Mouse (Mus musculus): ENCODE data around the gene Pa2g4. TPM values are rescaled to one million over a fixed set of nuclear protein-coding genes. Genes with fewer than 3 reads are reported as not detected.
"Not testable (repeated sequence)": the region's sequence is repeated elsewhere in the genome, so short reads cannot be mapped to it uniquely, and the experiment has no call there.

Gene Pa2g4
- total RNA-seq (2022) = 10 to 100 TPM; 57.5 to 60.9 (median 59.4) TPM

GRCm38 (mm10) chr10:128565788-128566531 lies at the start of gene Pa2g4:
Pa2g4 (minus strand) TSS chr10:128565987.
- DNase-seq (ENCODE audit: low spot score in 2 of 2) = peak; percentile 95 to 98

DNA sequence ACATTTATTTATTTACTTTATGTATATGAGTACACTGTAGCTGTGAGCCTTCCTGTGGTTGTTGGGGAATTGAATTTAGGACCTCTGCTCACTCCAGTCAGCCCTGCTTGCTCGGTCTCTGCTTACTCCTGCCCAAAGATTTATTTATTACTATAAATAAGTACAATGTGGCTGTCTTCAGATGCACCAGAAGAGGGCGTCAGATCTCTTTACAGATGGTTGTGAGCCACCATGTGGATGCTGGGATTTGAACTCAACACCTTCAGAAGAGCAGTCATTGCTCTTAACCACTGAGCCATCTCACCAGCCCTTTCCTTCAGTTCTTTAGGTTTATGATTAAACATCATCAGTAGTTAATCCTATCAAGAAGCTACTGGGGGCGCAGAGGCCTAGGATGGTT lies 49.1 kb upstream of the Pa2g4 start:
- no peak for DNase-seq (ENCODE audit: low spot score in 2 of 2)

DNA sequence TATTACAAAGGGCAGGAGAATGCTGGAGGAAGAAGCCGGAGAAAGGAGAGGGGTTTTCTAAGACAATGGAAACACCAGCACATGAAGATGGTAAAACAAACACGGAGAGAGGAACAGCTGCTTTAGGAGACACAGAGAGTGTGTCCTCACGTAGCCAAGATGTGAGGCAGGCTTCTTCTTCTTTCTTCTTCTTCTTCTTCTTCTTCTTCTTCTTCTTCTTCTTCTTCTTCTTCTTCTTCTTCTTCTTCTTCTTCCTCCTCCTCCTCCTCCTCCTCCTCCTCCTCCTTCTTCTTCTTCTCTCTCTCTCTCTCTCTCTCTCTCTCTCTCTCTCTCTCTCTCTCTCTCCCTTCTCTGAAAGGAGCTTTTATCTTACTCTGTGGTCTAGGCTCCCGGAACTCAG lies 48.0 kb upstream of the Pa2g4 start:
- not testable (repeated sequence) for DNase-seq (ENCODE audit: low spot score in 2 of 2)

GRCm38 (mm10) chr10:128613154-128613440 lies 47.3 kb upstream of the Pa2g4 start:
- no peak for DNase-seq (ENCODE audit: low spot score in 2 of 2)

- peak in 1 of 2 experiments; percentile 45 for DNase-seq (ENCODE audit: low spot score in 2 of 2)
These were observed 46.8 kb upstream of the Pa2g4 start for GRCm38 (mm10) chr10:128612433-128613153.

DNA sequence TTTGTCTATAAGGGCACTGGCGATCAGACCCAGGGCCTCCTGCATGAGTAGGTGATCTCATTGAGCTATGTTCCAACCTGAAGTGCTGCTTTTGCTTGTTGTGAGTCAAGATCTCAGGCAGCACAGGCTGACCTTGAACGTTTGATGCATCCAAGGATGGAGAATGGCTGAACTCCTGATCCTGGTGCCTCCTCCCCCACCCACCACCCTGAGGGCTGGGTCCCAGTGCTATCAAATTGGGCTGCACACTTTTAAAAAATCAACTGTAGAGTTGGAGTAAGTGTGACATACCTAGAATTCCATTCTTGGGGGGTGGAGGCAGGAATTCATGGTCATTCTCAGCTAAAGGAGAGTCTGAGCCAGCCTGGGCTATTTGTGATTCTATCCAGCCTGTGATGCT lies 40.7 kb upstream of the Pa2g4 start:
- DNase-seq (ENCODE audit: low spot score in 2 of 2) = no peak

DNA sequence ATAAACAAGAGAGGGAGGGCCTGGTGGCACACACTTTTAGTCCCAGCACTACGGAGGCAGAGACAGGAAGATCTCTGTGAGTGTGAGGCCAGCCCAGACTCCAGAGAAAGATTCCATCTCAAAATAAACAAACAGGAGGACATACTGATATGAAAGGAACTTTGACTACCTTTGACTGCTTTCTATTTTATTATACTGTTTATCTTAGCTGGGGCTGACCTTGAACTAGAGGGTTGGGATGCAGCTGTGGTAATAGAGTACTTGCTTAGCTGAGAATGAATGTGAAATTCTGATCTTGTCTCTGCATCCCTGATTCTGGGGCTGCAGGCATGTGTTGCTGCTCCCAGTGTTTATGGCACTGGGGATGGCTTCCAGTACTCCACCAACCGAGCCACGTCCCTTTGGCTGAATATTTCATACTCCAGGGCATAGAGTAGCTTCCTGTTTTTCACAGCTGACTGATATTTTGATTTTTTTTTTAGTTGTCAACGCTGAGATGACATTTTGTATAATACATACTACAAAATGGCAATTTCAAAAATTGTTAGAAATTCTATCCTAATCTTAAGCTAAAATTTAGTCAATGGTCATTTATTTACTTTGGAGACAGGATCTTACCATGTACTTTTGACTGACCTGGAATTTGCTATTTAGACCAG lies 36.8 kb upstream of the Pa2g4 start:
- DNase-seq (ENCODE audit: low spot score in 2 of 2) = no peak

GRCm38 (mm10) chr10:128601499-128601898 lies 35.7 kb upstream of the Pa2g4 start:
- DNase-seq (ENCODE audit: low spot score in 2 of 2) = no peak

DNA sequence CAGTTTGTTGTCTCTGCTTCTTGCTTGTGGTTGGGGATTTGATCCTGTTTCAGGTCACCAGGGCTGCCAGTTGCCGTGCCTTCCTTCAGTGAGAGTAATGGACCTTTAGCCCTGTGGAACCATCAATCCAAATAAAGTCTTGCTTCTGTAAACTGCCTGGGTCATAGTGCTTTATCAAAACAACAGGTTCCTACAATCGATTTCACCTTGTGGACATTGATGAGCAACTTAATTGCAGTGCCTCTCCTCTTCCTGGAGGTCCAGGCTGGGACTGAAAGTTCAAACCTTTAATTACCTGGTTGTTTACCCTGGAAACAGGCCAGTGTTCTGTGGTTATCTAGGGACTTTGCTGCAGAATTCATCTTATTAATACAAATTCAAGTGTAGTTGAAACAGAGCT lies 32.7 kb upstream of the Pa2g4 start:
- DNase-seq (ENCODE audit: low spot score in 2 of 2) = no peak

GRCm38 (mm10) chr10:128592797-128593196 lies 27.0 kb upstream of the Pa2g4 start:
- no peak for DNase-seq (ENCODE audit: low spot score in 2 of 2)

DNA sequence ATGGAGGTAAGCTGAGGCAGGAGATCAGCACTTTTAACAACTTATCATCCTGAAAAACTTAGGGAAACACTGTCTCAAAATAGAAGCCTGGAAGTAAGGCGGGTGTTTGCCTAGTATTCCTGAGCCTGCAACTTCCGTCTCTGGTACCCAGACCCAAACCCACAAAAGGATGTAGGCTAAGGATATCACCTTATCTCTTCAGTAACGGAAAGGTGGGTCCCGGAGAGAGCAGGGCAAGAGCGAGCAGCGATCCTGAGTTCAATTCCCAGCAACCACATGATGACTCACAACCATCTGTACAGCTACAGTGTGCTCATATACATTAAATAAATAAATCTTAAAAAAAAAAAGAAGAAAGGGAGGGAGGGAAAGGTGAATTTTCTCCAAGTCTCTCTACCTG lies 25.6 kb upstream of the Pa2g4 start:
- DNase-seq (ENCODE audit: low spot score in 2 of 2) = no peak

GRCm38 (mm10) chr10:128590193-128590690 lies 24.5 kb upstream of the Pa2g4 start:
- DNase-seq (ENCODE audit: low spot score in 2 of 2) = no peak

- no peak for DNase-seq (ENCODE audit: low spot score in 2 of 2)
These were observed 23.8 kb upstream of the Pa2g4 start, which contains the start of gene Erbb3 for GRCm38 (mm10) chr10:128589464-128590192. Erbb3 (minus strand) TSS chr10:128589652.

- no peak for DNase-seq (ENCODE audit: low spot score in 2 of 2)
These were observed 23.1 kb upstream of the Pa2g4 start for GRCm38 (mm10) chr10:128588775-128589463.

DNA sequence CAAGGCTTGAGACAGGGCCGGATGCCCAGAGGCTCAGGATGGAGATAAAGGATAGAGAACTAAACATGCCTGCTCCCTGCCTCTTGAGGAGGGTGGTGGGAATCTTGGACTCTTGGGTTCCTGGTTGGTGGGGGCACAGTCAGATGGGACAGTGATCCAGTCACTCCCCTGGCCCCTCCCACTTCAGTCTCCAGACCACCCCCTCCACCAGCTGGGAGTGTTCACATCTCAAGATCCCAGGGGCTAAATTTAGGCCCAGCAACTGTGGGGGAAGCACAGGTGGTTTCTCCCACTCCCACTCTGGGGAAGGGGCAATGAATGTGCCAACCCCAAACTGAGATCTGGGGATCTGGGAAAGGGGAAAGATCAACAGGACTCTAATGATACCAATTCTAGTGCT lies 22.3 kb upstream of the Pa2g4 start:
- DNase-seq (ENCODE audit: low spot score in 2 of 2) = no peak

DNA sequence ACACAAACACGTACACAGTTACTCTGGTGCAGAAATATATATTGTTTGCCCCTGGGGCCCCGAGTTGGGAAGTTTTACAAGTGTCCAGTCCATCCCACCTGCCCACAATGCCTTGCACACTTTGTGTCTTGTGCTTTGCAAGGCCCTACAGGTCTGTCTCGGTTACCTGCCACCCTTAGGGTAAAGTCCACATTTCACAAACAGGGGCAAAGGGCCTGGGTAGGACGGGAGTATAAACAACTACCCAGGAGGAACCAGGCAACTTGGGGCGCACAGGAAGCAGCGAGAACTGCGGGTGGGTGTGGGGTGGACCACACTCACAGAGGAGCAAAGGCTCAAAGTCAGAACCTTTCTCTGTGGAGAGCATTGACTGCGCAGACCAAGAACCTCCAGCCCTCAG lies 21.9 kb upstream of the Pa2g4 start:
- no peak for DNase-seq (ENCODE audit: low spot score in 2 of 2)

GRCm38 (mm10) chr10:128587120-128587519 lies 21.3 kb upstream of the Pa2g4 start:
- DNase-seq (ENCODE audit: low spot score in 2 of 2) = no peak

DNA sequence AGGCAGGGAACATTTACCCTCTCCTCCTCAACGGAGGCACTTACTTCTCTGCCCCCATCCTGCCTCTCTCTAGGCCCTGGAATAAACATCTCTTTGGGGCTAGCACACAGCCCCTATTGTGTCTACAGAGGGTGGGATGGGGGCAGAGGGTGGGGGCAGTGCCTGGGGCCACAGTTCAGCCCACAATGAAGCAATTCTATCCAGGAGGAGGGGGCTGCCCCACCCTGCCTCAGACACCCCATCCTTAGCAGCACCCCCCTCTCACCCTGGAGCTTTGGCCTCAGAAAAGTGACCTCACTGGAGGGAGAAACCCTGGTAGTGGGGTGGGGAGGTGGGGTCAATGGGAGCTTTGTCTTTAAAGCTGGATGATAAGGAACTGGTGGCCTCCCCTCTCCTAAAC lies 20.8 kb upstream of the Pa2g4 start:
- DNase-seq (ENCODE audit: low spot score in 2 of 2) = no peak

GRCm38 (mm10) chr10:128584386-128584785 lies 18.6 kb upstream of the Pa2g4 start:
- DNase-seq (ENCODE audit: low spot score in 2 of 2) = no peak

GRCm38 (mm10) chr10:128583644-128584043 lies 17.9 kb upstream of the Pa2g4 start:
- no peak for DNase-seq (ENCODE audit: low spot score in 2 of 2)

- DNase-seq (ENCODE audit: low spot score in 2 of 2) = no peak
These were observed 13.9 kb upstream of the Pa2g4 start for GRCm38 (mm10) chr10:128579731-128580130.

All from left cerebral cortex, adult 8-10 months (tissue).